In genomic region chr4:76327346-76327745, GRCm38 (mm10) we compare ENCODE assay signal across 8 mouse cellular contexts.
DNase-seq lines count a peak whose midpoint lies in the region; ATAC-seq lines count a peak whose summit lies in the region.

No protein-coding gene starts in this region.

- no peaks in the 10 kb centered on the region for H3K9me3 ChIP-seq in embryonic facial prominence, embryonic 10.5 days
- no peaks in the 10 kb centered on the region for H3K9me3 ChIP-seq in heart, embryonic 16.5 days (replicated peaks; ENCODE audit: control insufficient read depth, low read length)
- H3K9me3 ChIP-seq in midbrain, embryonic 15.5 days, result no peaks in the 10 kb centered on the region

- WGBS in embryonic facial prominence, embryonic 10.5 days, result 24% methylated on average over 11 of the region's 11 CpGs
- 18% methylated on average over 11 of the region's 11 CpGs for WGBS in heart, embryonic 16.5 days
- 7% methylated on average over 11 of the region's 11 CpGs for WGBS in midbrain, embryonic 15.5 days

- DNase-seq in layer of hippocampus, postnatal 14 days (ENCODE audit: low spot score in 2 of 2), result peak; percentile 16 to 20
- DNase-seq in layer of hippocampus, postnatal 25 days (ENCODE audit: extremely low spot score in 1 of 2, low spot score in 1 of 2), result no peak
- DNase-seq in embryonic facial prominence, embryonic 10.5 days (ENCODE audit: low spot score), result peak; percentile 50
- peak; percentile 46 to 56 for DNase-seq in kidney, postnatal 36 days
- DNase-seq in thymus, postnatal 0 days (ENCODE audit: low spot score), result no peak
- DNase-seq in thymus, postnatal 4 days, result no peak

- peak overlapping the region; percentile 67 for H3K9ac ChIP-seq in heart, embryonic 16.5 days (ENCODE audit: low read length)
- 0 out of 2 replicates have a peak overlapping the region, but pooled peaks have one; percentile 9 for H3K9ac ChIP-seq in midbrain, embryonic 15.5 days

- no peaks in the 10 kb centered on the region for H3K27me3 ChIP-seq in embryonic facial prominence, embryonic 10.5 days (replicated peaks; ENCODE audit: low read depth, poor library complexity, severe bottlenecking)
- no peaks in the 10 kb centered on the region for H3K27me3 ChIP-seq in heart, embryonic 16.5 days (ENCODE audit: control insufficient read depth, insufficient read depth, low read length)
- no peaks in the 10 kb centered on the region for H3K27me3 ChIP-seq in midbrain, embryonic 15.5 days (replicated peaks)

- ATAC-seq in heart, embryonic 16.5 days (replicated peaks; ENCODE audit: extremely low read depth, insufficient read depth, low FRiP score), result peak; percentile 52; the same call in 1 of the 2 replicates
- ATAC-seq in midbrain, embryonic 15.5 days (replicated peaks), result peak; percentile 57

- peak overlapping the region; percentile 21; the same call in 1 of the 2 replicates for H3K4me3 ChIP-seq in embryonic facial prominence, embryonic 10.5 days
- peak overlapping the region; percentile 48 for H3K4me3 ChIP-seq in heart, embryonic 16.5 days (ENCODE audit: low read length)
- peak overlapping the region; percentile 10; the same call in 1 of the 2 replicates for H3K4me3 ChIP-seq in midbrain, embryonic 15.5 days

- H3K27ac ChIP-seq in embryonic facial prominence, embryonic 10.5 days (replicated peaks), result no peak overlapping the region
- H3K27ac ChIP-seq in heart, embryonic 16.5 days (ENCODE audit: low read length), result peak overlapping the region; percentile 66
- peak overlapping the region; percentile 48 for H3K27ac ChIP-seq in midbrain, embryonic 15.5 days

- peaks cover 13% of the 10 kb centered on the region for H3K4me1 ChIP-seq in embryonic facial prominence, embryonic 10.5 days
- peaks cover 11% of the 10 kb centered on the region for H3K4me1 ChIP-seq in heart, embryonic 16.5 days (ENCODE audit: control insufficient read depth, insufficient read depth, low read length)
- peaks cover 33% of the 10 kb centered on the region for H3K4me1 ChIP-seq in midbrain, embryonic 15.5 days

- H3K36me3 ChIP-seq in embryonic facial prominence, embryonic 10.5 days (replicated peaks), result no peaks in the 10 kb centered on the region
- no peaks in the 10 kb centered on the region for H3K36me3 ChIP-seq in heart, embryonic 16.5 days (ENCODE audit: control insufficient read depth, insufficient read depth)
- H3K36me3 ChIP-seq in midbrain, embryonic 15.5 days (replicated peaks), result no peaks in the 10 kb centered on the region

- H3K4me2 ChIP-seq in heart, embryonic 16.5 days (ENCODE audit: low read depth, low read length), result peak overlapping the region; percentile 67
- peak overlapping the region; percentile 39 for H3K4me2 ChIP-seq in midbrain, embryonic 15.5 days

Comparison
In these comparisons a context has a peak if more than half of its experiments do, and no peak if none do; other contexts are left out.
1. DNase-seq: peak in layer of hippocampus, postnatal 14 days (2 of 2), embryonic facial prominence, embryonic 10.5 days (single experiment) and kidney, postnatal 36 days (2 of 2); none in layer of hippocampus, postnatal 25 days (0 of 2), thymus, postnatal 0 days (single experiment) and thymus, postnatal 4 days (single experiment).
2. Peak in every context shown above with its lines, with median percentiles within 50 percentile points of each other: H3K4me3 ChIP-seq.